Mouse (Mus musculus) kidney, postnatal 0 days (tissue): ENCODE measurements around the gene Gm20696. TPM values are rescaled to one million over a fixed set of nuclear protein-coding genes. Genes with fewer than 3 reads are reported as not detected.

ENCODE experiments used
- ATAC-seq: fragments of 200-750 bp; cut with Nextera tagmentation; replicated peaks from 2 replicates; pipeline ENCODE4 v1.8.0; 2017; ENCODE audit warnings: low read depth, moderate number of reproducible peaks, moderate TSS enrichment, moderate library complexity; ENCODE audit not compliant: low FRiP score
- DNase-seq: peaks from one replicate; pipeline ENCODE4 v3.0.0-alpha.2; 2016; ENCODE audit warnings: low spot score
- H3K27ac ChIP-seq: fragments of 300-500 bp; sonication (generic); 2 replicates; pipeline ENCODE4 v1.5.1; 2014; ENCODE audit warnings: mild to moderate bottlenecking
- H3K27me3 ChIP-seq: fragments of 300-500 bp; sonication (generic); 2 replicates; pipeline ENCODE4 v1.6.1; 2014; ENCODE audit warnings: low read length, mixed read lengths; ENCODE audit not compliant: insufficient read depth
- H3K36me3 ChIP-seq: fragments of 300-500 bp; sonication (generic); 2 replicates; pipeline ENCODE4 v1.6.1; 2014; ENCODE audit warnings: low read length, mixed read lengths; ENCODE audit not compliant: insufficient read depth
- H3K4me1 ChIP-seq: fragments of 300-500 bp; sonication (generic); replicated peaks from 2 replicates; pipeline ENCODE4 v1.6.1; 2014; ENCODE audit warnings: antibody characterized with exemption, low read length, mixed read lengths; ENCODE audit not compliant: insufficient read depth
- H3K4me2 ChIP-seq: fragments of 300-500 bp; sonication (generic); 2 replicates; pipeline ENCODE4 v1.6.1; 2014; ENCODE audit warnings: mild to moderate bottlenecking, low read length, moderate library complexity, mixed read lengths
- H3K4me3 ChIP-seq: fragments of 300-500 bp; sonication (generic); replicated peaks from 2 replicates; pipeline ENCODE4 v1.5.1; 2014; ENCODE audit warnings: low read depth, low read length
- H3K9ac ChIP-seq: fragments of 300-500 bp; sonication (generic); 2 replicates; pipeline ENCODE4 v1.6.1; 2014; ENCODE audit warnings: low read depth, low read length
- H3K9me3 ChIP-seq: fragments of 300-500 bp; sonication (generic); replicated peaks from 2 replicates; pipeline ENCODE4 v1.6.1; 2016; ENCODE audit warnings: low read length, inconsistent platforms, mixed read lengths
- CTCF ChIP-seq: IDR thresholded peaks from 2 replicates; pipeline ENCODE4 v1.5.1; 2016; ENCODE audit warnings: antibody characterized with exemption, low read depth, mild to moderate bottlenecking, moderate library complexity
- WGBS: fragments of 180-500 bp; shearing (Covaris S2); extraction: QIAGEN DNeasy Blood & Tissue Kit; methylation state at CpG from one replicate; pipeline ENCODE4 v1.1.7; 2014; 5-methylcytosine and 5-hydroxymethylcytosine counted together
- polyA plus RNA-seq: library from polyadenylated mRNA; unstranded; fragments of >200 nt; fragmentation: Nextera tagmentation; extraction: Ambion mirVana; gene quantifications from 2 replicates; pipeline ENCODE4 v1.2.1, GENCODE M21; 2015

The Gm20696 gene
- polyA plus RNA-seq, 1 experiment from 2014 or later: 1.7 TPM

- H3K4me1 ChIP-seq: peaks cover 17% of the 10 kb centered on the region; the same call in 1 of the 2 replicates
- no peaks in the 10 kb centered on the region for H3K9me3 ChIP-seq
- no peaks in the 10 kb centered on the region for H3K27me3 ChIP-seq
- DNase-seq (no peak), ATAC-seq (no peak)
- H3K9ac ChIP-seq: no peak overlapping the region
- H3K4me2 ChIP-seq: no peak overlapping the region
- no peaks in the 10 kb centered on the region for H3K36me3 ChIP-seq
- H3K4me3 ChIP-seq: no peak overlapping the region
- 53% methylated on average over 3 of the region's 3 CpGs for WGBS
- no peak for TF ChIP-seq CTCF
- no peak overlapping the region for H3K27ac ChIP-seq
Measured at GRCm38 (mm10) chr6:99467831-99468230, 198.8 kb downstream of the Gm20696 start.

- H3K27ac ChIP-seq: no peak overlapping the region
- H3K27me3 ChIP-seq: no peaks in the 10 kb centered on the region
- DNase-seq: peak; percentile 47
- H3K36me3 ChIP-seq: no peaks in the 10 kb centered on the region
- H3K4me3 ChIP-seq: no peak overlapping the region
- ATAC-seq: peak; percentile 33; the same call in 1 of the 2 replicates
- TF ChIP-seq CTCF: no peak
- H3K9ac ChIP-seq: no peak overlapping the region
- peaks cover 17% of the 10 kb centered on the region; the same call in 1 of the 2 replicates for H3K4me1 ChIP-seq
- H3K9me3 ChIP-seq: no peaks in the 10 kb centered on the region
- 23% methylated on average over 8 of the region's 8 CpGs for WGBS
- no peak overlapping the region for H3K4me2 ChIP-seq
Measured at GRCm38 (mm10) chr6:99467109-99467508, 199.5 kb downstream of the Gm20696 start.

GRCm38 (mm10) chr6:99466354-99466753 lies 200.2 kb downstream of the Gm20696 start:
- WGBS: 71% methylated on average over 8 of the region's 8 CpGs
- Histone ChIP-seq H3K36me3 (no peaks in the 10 kb centered on the region), H3K4me3 (no peak overlapping the region), H3K9ac (no peak overlapping the region), H3K9me3 (no peaks in the 10 kb centered on the region), H3K27ac (no peak overlapping the region), H3K27me3 (no peaks in the 10 kb centered on the region), H3K4me2 (no peak overlapping the region), H3K4me1 (peaks cover 17% of the 10 kb centered on the region; the same call in 1 of the 2 replicates)
- no peak for TF ChIP-seq CTCF
- no peak for ATAC-seq
- no peak for DNase-seq

- H3K27ac ChIP-seq: no peak overlapping the region
- no peaks in the 10 kb centered on the region for H3K27me3 ChIP-seq
- no peak overlapping the region for H3K4me3 ChIP-seq
- no peak overlapping the region for H3K9ac ChIP-seq
- TF ChIP-seq CTCF: no peak
- peaks cover 3% of the 10 kb centered on the region; the same call in 1 of the 2 replicates for H3K36me3 ChIP-seq
- WGBS: 86% methylated on average over 4 of the region's 4 CpGs
- no peak overlapping the region for H3K4me2 ChIP-seq
- no peak for DNase-seq
- no peaks in the 10 kb centered on the region for H3K9me3 ChIP-seq
- no peak for ATAC-seq
- H3K4me1 ChIP-seq: peaks cover 6% of the 10 kb centered on the region; the same call in 1 of the 2 replicates
Measured at GRCm38 (mm10) chr6:99464449-99464848, 202.1 kb downstream of the Gm20696 start.

GRCm38 (mm10) chr6:99463906-99464305 lies 202.7 kb downstream of the Gm20696 start:
- TF ChIP-seq CTCF: no peak
- H3K4me1 ChIP-seq: 0 out of 2 replicates have a peak, but pooled peaks cover 3% of the 10 kb centered on the region
- 92% methylated on average over 7 of the region's 7 CpGs for WGBS
- no peak overlapping the region for H3K4me3 ChIP-seq
- DNase-seq: no peak
- H3K4me2 ChIP-seq: no peak overlapping the region
- no peak for ATAC-seq
- no peaks in the 10 kb centered on the region for H3K27me3 ChIP-seq
- H3K27ac ChIP-seq: no peak overlapping the region
- H3K9me3 ChIP-seq: no peaks in the 10 kb centered on the region
- peaks cover 3% of the 10 kb centered on the region; the same call in 1 of the 2 replicates for H3K36me3 ChIP-seq
- H3K9ac ChIP-seq: no peak overlapping the region

- ATAC-seq (no peak), DNase-seq (no peak)
- no peaks in the 10 kb centered on the region for H3K4me1 ChIP-seq
- WGBS: 82% methylated on average over 4 of the region's 4 CpGs
- H3K4me2 ChIP-seq: no peak overlapping the region
- no peak overlapping the region for H3K4me3 ChIP-seq
- TF ChIP-seq CTCF: no peak
- H3K9ac ChIP-seq: no peak overlapping the region
- no peak overlapping the region for H3K27ac ChIP-seq
- no peaks in the 10 kb centered on the region for H3K27me3 ChIP-seq
- H3K36me3 ChIP-seq: peaks cover 3% of the 10 kb centered on the region; the same call in 1 of the 2 replicates
- no peaks in the 10 kb centered on the region for H3K9me3 ChIP-seq
Measured at GRCm38 (mm10) chr6:99458775-99459174, 207.8 kb downstream of the Gm20696 start.
